Mouse (Mus musculus): ENCODE measurements around the gene Sox18. TPM values are rescaled to one million over a fixed set of nuclear protein-coding genes. Genes with fewer than 3 reads are reported as not detected.
A peak's percentile ranks its signal among the peaks of the same experiment; 100 is the strongest.

The Sox18 gene
- polyA plus RNA-seq, 1 experiment from 2014 or later: 38.5 TPM

DNA sequence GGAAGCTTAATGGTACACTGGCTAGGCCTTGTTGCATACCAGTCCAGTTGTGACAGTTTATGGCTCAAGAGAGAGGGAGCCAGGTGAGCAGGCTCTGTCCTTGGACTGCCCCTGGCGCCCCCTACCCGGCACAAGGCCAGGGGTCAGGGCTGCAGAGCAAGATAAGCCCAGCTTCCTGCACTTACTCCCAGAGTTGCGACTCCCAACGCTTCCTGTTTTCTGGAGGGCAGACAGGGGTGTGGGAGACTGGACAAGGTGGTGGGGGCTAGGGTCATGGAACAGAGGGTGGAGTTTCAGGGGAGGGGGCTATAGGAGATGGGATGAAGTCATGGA lies 8.2 kb downstream of the Sox18 start:
- no peaks in the 10 kb centered on the region for H3K36me3 ChIP-seq
- 18% methylated on average over 4 of the region's 4 CpGs for WGBS
- no peak overlapping the region for H3K4me2 ChIP-seq (replicated peaks)
- peaks cover 3% of the 10 kb centered on the region; the same call in 1 of the 2 replicates for H3K27me3 ChIP-seq
- peaks cover 4% of the 10 kb centered on the region for H3K4me1 ChIP-seq
- ATAC-seq (ENCODE audit: insufficient number of reproducible peaks, insufficient read depth, low FRiP score, low TSS enrichment): no peak; the same call in 1 of the 2 replicates
- peak overlapping the region; percentile 46; the same call in 1 of the 2 replicates for H3K27ac ChIP-seq
- no peak overlapping the region for H3K4me3 ChIP-seq
- H3K9ac ChIP-seq: no peak overlapping the region
- H3K9me3 ChIP-seq: no peaks in the 10 kb centered on the region

DNA sequence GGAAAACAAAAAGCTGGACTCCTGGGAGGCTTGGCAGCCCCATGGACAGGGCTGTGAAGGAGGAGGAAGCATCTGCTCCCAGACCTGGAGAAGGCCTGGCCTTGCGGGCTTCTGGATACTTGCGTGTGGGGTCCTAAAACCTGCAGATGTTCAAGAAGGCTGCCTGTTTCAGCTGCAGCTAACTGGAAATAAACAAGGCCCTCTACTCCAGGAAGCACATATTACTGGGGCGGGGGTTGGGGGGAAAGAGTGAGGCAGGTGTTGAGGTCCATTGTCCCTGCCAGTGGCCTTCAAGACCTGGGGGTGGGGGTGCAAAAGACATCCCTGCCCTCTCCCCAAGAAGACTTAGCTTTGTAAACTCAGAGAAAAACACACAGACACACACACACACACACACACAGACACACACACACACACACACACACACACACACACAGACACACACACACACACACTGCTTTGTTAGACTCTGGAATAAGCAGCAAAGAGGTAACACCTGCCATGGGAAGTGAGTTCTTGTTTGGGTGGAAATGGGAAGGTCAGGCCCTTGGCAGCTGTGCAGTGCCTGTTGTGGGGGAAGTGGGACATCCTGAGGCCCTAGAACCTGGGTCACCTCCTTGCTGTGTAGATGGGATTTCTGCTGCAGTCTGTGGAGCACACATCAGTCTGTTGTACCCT lies 8.7 kb downstream of the Sox18 start:
- H3K4me3 ChIP-seq: no peak overlapping the region
- H3K4me2 ChIP-seq (replicated peaks): no peak overlapping the region
- H3K9me3 ChIP-seq: no peaks in the 10 kb centered on the region
- H3K27ac ChIP-seq: peak overlapping the region; percentile 46; the same call in 1 of the 2 replicates
- no peak overlapping the region for H3K9ac ChIP-seq
- H3K27me3 ChIP-seq: no peaks in the 10 kb centered on the region
- no peaks in the 10 kb centered on the region for H3K36me3 ChIP-seq
- ATAC-seq (ENCODE audit: insufficient number of reproducible peaks, insufficient read depth, low FRiP score, low TSS enrichment): no peak
- WGBS: 83% methylated on average over 3 of the region's 3 CpGs
- peaks cover 4% of the 10 kb centered on the region for H3K4me1 ChIP-seq

DNA sequence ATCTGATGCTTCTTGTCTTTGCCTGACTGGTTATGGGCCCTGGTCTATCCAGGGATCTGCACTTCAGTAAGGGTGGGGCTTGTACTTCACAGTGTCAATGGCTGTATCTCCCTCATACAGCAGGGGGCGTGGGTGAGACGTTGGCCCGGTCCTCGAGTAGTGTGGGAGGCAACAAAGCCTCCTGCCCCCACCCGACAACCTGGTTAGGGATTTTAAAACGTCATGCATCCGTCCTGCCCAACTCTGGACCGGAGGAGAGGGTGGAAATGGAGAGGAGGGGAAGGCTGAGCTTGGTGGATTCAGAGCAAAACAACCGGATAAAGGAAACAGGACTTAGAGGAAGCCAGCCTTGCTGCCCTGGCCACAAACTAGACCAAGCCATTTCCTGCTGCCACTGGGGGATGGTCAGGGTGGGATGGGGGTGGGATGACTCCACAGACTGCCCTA lies 11.8 kb downstream of the Sox18 start:
- H3K27me3 ChIP-seq: no peaks in the 10 kb centered on the region
- peaks cover 27% of the 10 kb centered on the region for H3K36me3 ChIP-seq
- H3K27ac ChIP-seq: no peak overlapping the region
- no peaks in the 10 kb centered on the region for H3K9me3 ChIP-seq
- ATAC-seq (ENCODE audit: insufficient number of reproducible peaks, insufficient read depth, low FRiP score, low TSS enrichment): no peak
- peaks cover 4% of the 10 kb centered on the region for H3K4me1 ChIP-seq
- no peak overlapping the region for H3K9ac ChIP-seq
- H3K4me2 ChIP-seq (replicated peaks): no peak overlapping the region
- WGBS: 9% methylated on average over 9 of the region's 9 CpGs
- no peak overlapping the region for H3K4me3 ChIP-seq

DNA sequence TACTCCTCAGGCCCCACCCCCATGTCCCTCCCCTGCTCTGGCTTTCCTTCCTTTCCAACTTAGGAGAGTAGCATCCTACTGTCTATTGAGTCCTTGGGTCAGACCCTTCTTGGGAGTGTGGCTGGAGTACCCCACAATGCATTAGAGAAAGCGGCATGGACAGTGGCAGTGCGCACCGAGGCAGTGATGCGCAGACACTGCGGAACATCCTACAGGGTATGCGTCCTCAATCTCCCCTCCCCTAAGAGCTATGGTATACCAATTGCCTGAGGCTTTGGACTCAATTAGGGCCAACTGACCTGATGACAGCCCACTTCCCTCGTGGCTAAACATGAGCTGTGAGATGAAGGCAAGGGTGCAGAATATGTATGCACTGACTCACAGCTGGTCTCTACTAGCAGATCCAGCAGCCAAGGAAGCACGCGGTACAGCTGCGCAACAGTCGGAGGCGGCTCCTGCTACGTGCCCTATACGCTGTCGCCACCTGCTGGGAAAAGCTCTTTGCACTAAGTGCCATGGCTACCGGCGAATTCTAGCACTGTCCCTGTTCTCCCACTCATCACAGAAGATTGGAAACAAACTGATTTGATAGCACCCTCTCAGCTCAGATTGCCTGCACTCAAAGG lies 12.4 kb downstream of the Sox18 start:
- Histone ChIP-seq H3K4me3 (no peak overlapping the region), H3K9me3 (no peaks in the 10 kb centered on the region), H3K36me3 (peaks cover 33% of the 10 kb centered on the region), H3K27me3 (no peaks in the 10 kb centered on the region), H3K4me1 (peaks cover 4% of the 10 kb centered on the region), H3K4me2 (replicated peaks) (no peak overlapping the region), H3K27ac (no peak overlapping the region), H3K9ac (no peak overlapping the region)
- no peak for ATAC-seq (ENCODE audit: insufficient number of reproducible peaks, insufficient read depth, low FRiP score, low TSS enrichment)
- WGBS: 36% methylated on average over 17 of the region's 17 CpGs

DNA sequence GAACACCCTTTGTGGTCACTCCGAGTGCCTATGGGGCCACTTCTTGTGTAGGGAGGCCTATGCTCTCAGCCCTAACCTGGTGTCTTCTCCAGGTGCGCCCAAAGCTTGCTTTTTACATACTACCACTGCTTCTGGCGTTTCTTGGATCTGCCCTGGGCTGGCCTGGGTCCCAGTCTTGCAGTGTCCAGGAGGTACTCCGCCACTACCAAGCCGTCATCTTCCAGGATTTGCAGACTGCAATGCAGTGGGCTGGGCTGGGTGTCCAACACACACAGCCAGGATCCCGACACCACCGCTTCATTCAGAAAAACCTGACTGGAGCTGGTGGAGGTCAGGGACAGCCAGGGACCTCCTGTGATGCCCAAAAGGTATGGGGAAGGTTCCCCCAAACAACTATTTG lies 12.9 kb downstream of the Sox18 start:
- Histone ChIP-seq H3K4me3 (no peak overlapping the region), H3K9me3 (no peaks in the 10 kb centered on the region), H3K27ac (no peak overlapping the region), H3K36me3 (peaks cover 38% of the 10 kb centered on the region), H3K4me1 (peaks cover 4% of the 10 kb centered on the region), H3K9ac (no peak overlapping the region), H3K4me2 (replicated peaks) (no peak overlapping the region), H3K27me3 (no peaks in the 10 kb centered on the region)
- ATAC-seq (ENCODE audit: insufficient number of reproducible peaks, insufficient read depth, low FRiP score, low TSS enrichment): no peak
- WGBS: 87% methylated on average over 7 of the region's 7 CpGs

DNA sequence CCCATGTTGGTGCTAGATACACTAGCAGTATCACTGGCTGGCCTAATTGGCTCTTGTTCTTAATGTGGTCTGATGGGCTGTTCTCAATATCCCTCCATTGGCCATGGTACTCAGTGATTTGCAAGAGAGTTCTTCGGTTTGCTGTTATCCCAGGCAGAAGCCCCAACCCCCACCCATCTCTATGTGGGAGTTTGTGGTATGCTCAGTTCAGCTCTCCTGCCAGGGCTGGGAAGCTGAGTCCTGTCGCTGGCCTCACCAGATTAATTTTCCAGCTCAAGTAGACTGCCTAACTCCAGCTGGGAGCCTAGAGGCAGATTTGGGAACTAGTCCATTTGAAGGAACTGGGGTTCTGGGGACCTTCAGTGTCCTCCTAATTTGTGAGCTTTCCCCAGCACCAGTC lies 14.0 kb downstream of the Sox18 start:
- peaks cover 4% of the 10 kb centered on the region for H3K4me1 ChIP-seq
- H3K9ac ChIP-seq: no peak overlapping the region
- H3K4me2 ChIP-seq (replicated peaks): no peak overlapping the region
- peaks cover 49% of the 10 kb centered on the region for H3K36me3 ChIP-seq
- H3K27ac ChIP-seq: no peak overlapping the region
- H3K4me3 ChIP-seq: no peak overlapping the region
- 69% methylated on average over 2 of the region's 2 CpGs for WGBS
- H3K9me3 ChIP-seq: no peaks in the 10 kb centered on the region
- H3K27me3 ChIP-seq: no peaks in the 10 kb centered on the region
- ATAC-seq (ENCODE audit: insufficient number of reproducible peaks, insufficient read depth, low FRiP score, low TSS enrichment): no peak

DNA sequence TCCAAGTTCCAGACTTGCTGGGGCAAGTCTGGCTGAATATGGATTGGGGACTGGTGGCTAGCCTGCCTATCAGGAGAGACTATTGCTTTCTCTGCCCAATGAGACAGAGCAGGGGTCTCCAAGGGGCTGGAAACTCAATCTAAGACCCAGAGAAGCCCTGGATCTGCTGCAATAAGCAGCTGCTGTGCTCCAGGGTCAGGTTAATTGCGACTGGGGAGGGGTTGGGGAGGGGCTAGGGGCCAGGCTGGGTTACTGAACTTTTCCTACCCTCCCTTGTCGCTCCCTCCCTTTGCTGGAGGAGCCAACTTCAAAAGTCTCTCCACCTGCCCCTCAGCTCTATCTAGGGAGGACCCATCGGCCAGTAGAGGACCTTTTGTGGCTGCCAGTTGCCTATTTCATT lies 14.7 kb downstream of the Sox18 start, which contains the start of gene Gm29797:
Gene Gm29797 (plus strand): TSS at position 301 of the 400 bp plus-strand sequence.
- no peak for ATAC-seq (ENCODE audit: insufficient number of reproducible peaks, insufficient read depth, low FRiP score, low TSS enrichment)
- Histone ChIP-seq H3K4me1 (peaks cover 4% of the 10 kb centered on the region), H3K36me3 (peaks cover 56% of the 10 kb centered on the region), H3K9me3 (no peaks in the 10 kb centered on the region), H3K9ac (no peak within 1 kb of the TSS), H3K27ac (no peak within 1 kb of the TSS), H3K27me3 (no peaks in the 10 kb centered on the region), H3K4me2 (replicated peaks) (no peak within 1 kb of the TSS), H3K4me3 (no peak within 1 kb of the TSS)
- 71% methylated on average over 3 of the region's 3 CpGs for WGBS

DNA sequence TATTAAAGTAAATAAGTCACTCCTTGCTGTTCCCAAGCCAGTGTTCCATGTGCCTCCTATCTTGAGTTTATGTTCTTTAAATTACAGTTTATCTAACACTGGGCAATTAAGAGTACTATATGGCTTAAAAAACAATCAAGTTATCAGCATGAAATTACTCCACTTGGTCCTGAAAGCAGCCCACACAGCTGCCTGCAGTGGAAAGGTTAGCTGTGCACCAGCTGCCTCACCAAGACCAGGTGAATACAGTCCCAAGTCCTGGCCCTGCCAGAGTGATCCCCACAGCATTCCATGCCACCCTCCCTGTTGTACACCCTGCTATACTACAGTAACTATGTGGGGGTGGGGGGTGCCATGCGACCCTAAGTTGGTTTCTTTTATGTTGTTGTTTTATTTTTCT lies 17.9 kb downstream of the Sox18 start:
- Histone ChIP-seq H3K36me3 (peaks cover 85% of the 10 kb centered on the region), H3K9ac (no peak overlapping the region), H3K4me2 (replicated peaks) (no peak overlapping the region), H3K9me3 (no peaks in the 10 kb centered on the region), H3K4me1 (no peaks in the 10 kb centered on the region), H3K27me3 (no peaks in the 10 kb centered on the region), H3K27ac (no peak overlapping the region), H3K4me3 (no peak overlapping the region)
- WGBS: 85% methylated on average over 1 of the region's 1 CpGs
- no peak for ATAC-seq (ENCODE audit: insufficient number of reproducible peaks, insufficient read depth, low FRiP score, low TSS enrichment)

DNA sequence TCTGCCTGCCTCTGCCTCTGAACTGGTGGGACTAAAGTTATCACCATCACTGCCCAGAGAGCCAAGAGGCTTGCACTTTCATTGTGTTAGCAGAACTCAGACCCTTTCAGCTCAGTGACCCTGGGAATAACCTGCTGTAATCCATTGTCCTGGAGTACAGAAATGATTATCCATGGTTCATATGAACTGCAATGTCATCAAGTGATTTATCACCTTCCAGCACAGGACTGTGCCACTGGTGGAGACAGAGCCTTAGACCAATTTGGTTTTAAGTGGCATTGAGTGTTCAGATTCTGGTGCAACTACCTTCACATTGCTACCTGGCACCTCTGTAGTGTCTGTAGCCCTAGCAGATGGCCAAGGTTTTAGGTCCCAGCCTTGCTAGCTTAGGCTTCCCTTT lies 18.4 kb downstream of the Sox18 start:
- H3K4me2 ChIP-seq (replicated peaks): no peak overlapping the region
- H3K9me3 ChIP-seq: no peaks in the 10 kb centered on the region
- H3K4me1 ChIP-seq: no peaks in the 10 kb centered on the region
- no peak overlapping the region for H3K27ac ChIP-seq
- ATAC-seq (ENCODE audit: insufficient number of reproducible peaks, insufficient read depth, low FRiP score, low TSS enrichment): no peak
- H3K9ac ChIP-seq: no peak overlapping the region
- no peak overlapping the region for H3K4me3 ChIP-seq
- peaks cover 90% of the 10 kb centered on the region for H3K36me3 ChIP-seq
- H3K27me3 ChIP-seq: no peaks in the 10 kb centered on the region

DNA sequence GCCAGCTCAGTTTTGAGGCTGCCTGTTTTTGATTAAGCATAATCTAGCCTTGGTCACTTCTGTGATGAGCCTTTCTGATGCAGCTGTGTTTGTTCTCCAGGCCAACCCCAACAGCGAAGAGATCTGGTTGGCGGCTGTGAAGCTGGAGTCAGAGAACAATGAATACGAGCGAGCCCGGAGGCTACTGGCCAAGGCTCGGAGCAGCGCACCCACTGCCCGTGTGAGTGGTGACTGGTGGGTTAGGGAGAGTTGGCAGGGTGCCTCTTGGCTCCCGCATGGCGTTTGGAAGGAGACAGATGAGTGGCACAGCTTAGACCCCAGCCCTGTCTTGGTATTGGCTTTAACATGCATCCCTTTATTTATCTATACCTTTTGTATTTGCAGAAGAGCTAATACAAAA lies 22.5 kb downstream of the Sox18 start:
- H3K27me3 ChIP-seq: no peaks in the 10 kb centered on the region
- H3K36me3 ChIP-seq: peaks cover 85% of the 10 kb centered on the region
- H3K9me3 ChIP-seq: no peaks in the 10 kb centered on the region
- H3K4me2 ChIP-seq (replicated peaks): no peak overlapping the region
- no peak overlapping the region for H3K27ac ChIP-seq
- ATAC-seq (ENCODE audit: insufficient number of reproducible peaks, insufficient read depth, low FRiP score, low TSS enrichment): no peak
- no peak overlapping the region for H3K9ac ChIP-seq
- H3K4me1 ChIP-seq: no peaks in the 10 kb centered on the region
- no peak overlapping the region for H3K4me3 ChIP-seq
- 83% methylated on average over 10 of the region's 10 CpGs for WGBS

DNA sequence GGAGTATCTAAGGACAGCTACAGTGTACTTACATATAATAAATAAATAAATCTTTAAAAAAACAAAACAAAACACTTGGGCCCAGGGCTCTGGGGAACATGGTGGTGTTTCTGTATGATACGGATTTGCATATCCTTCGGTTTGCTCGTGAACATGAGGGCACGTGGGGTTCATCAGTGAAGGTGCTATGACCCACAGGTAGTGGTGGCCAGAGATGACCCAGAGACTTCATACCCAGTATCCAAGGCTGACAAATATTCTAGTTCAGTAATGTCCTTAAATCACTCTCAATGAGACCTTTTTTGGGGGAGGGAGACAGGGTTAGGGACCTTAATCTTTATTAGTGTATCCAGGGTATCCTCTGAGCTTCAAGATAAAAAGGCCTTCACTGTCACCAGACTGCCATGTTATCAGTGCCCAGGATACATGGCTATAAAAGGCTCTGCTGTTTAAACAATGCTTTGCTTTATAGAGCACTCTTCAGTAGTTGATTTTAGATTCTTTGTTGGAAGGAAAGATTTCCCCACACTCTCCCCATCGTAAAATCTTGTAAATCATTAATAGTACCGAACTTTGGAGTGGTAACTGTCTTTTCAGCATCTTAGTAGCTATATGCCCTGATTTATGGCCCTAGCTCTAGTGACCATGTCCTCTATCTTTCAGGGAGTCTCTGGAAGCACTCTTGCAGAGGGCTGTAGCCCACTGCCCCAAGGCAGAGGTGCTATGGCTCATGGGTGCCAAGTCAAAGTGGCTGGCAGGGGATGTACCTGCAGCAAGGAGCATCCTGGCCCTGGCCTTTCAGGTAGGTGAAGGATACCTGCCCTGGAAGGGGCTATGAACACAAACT lies 24.6 kb downstream of the Sox18 start:
- ATAC-seq (ENCODE audit: insufficient number of reproducible peaks, insufficient read depth, low FRiP score, low TSS enrichment): no peak
- Histone ChIP-seq H3K36me3 (peaks cover 79% of the 10 kb centered on the region), H3K9ac (no peak overlapping the region), H3K4me2 (replicated peaks) (no peak overlapping the region), H3K9me3 (no peaks in the 10 kb centered on the region), H3K4me3 (no peak overlapping the region), H3K4me1 (no peaks in the 10 kb centered on the region), H3K27me3 (no peaks in the 10 kb centered on the region), H3K27ac (no peak overlapping the region)
- 92% methylated on average over 6 of the region's 6 CpGs for WGBS

DNA sequence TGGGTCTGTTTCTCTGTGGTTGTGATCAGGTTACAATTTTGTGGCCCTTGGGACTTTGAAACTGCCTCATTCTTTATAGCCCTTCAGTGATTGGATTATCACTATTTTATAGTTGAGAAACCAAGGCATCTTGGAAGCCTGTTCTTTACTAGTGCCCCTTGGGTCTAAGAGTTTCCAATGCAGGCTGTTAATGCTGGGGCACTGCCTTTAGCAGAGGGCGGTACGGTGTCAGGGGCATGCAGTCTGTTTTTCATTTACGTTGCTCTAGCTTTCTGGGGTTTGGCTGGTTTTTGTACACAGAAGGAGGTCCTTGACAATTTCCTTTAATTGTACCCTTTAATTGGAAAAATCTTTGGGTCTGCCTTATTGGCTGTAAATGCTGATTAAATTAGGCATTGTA lies 25.8 kb downstream of the Sox18 start:
- WGBS: 63% methylated on average over 3 of the region's 3 CpGs
- H3K27ac ChIP-seq: no peak overlapping the region
- H3K9me3 ChIP-seq: no peaks in the 10 kb centered on the region
- no peak overlapping the region for H3K4me2 ChIP-seq (replicated peaks)
- H3K4me3 ChIP-seq: no peak overlapping the region
- no peaks in the 10 kb centered on the region for H3K4me1 ChIP-seq
- ATAC-seq (ENCODE audit: insufficient number of reproducible peaks, insufficient read depth, low FRiP score, low TSS enrichment): no peak
- no peak overlapping the region for H3K9ac ChIP-seq
- peaks cover 78% of the 10 kb centered on the region for H3K36me3 ChIP-seq
- H3K27me3 ChIP-seq: no peaks in the 10 kb centered on the region
